Mouse (Mus musculus) left cerebral cortex, adult 11 months (tissue): Measurements from ENCODE around the gene Ccl27b.
"Not testable (repeated sequence)": the region's sequence is repeated elsewhere in the genome, so short reads cannot be mapped to it uniquely, and the experiment has no call there.

Source experiments
- DNase-seq: peaks from one replicate; pipeline ENCODE4 v3.0.0; 2022; ENCODE audit warnings: low spot score

Ccl27b gene

DNA sequence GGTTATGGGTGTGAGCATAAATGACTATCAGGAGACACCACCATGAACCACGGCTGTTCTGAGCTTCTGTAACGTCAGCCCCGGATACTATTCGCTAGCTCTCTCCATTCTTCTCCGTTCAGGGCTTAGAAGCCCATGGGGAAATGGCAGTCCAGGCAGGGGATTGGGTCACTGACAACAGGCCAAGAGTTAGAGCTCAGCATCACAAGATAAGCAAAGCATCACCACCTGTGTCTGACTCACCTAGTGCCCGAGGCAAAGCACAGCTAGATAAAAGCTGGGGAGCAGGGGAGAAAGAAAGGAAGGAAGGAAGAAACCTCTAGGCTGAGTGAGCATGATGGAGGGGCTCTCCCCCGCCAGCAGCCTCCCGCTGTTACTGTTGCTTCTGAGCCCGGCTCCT, at the start of gene Ccl27b:
Ccl27b (plus strand) TSS at position 301 of the 400 bp plus-strand sequence.
- not testable (repeated sequence) for DNase-seq

DNA sequence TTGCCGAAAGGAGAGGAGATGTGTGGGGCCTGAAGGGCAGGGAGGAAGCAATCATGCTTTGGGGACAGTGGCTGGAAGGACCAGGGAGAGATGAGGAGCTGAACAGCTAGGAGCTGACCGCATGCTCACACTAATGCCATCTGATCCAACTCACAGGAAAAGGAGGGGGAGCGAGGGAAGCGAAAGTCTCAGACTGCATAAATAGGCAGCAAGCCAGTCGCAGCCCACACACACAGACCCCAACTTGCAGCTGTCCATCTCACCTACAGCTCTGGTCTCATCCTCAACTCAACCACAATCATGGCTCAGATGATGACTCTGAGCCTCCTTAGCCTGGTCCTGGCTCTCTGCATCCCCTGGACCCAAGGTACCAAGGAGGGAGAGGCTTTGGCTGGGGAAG, 43.2 kb upstream of the Ccl27b start, which contains the start of gene Gm10591:
Gm10591 (plus strand) TSS at position 301 of the 400 bp plus-strand sequence.
- DNase-seq, result not testable (repeated sequence)

DNA sequence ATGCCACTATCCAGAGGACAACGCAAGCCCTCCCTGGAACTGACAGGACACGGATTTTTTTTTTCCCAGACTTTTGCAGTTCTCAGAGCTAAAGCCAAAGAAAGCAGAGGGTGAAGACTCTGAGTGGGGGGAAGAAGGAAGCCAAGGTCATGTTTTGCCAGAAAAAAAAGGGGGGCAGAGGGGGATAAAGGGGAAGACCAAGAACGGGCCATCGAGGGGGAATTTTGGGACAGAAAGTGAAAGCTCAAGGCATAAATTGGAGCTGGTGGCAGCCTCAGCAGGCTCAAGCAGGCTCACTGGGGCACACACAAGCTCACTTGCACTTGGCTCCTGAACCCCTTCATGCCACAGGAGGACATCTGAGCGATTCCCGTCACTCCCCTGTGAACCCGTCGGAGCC, 25.6 kb upstream of the Ccl27b start, which contains the start of gene Gm2564:
Gm2564 (plus strand) TSS at position 301 of the 400 bp plus-strand sequence.
- not testable (repeated sequence) for DNase-seq

DNA sequence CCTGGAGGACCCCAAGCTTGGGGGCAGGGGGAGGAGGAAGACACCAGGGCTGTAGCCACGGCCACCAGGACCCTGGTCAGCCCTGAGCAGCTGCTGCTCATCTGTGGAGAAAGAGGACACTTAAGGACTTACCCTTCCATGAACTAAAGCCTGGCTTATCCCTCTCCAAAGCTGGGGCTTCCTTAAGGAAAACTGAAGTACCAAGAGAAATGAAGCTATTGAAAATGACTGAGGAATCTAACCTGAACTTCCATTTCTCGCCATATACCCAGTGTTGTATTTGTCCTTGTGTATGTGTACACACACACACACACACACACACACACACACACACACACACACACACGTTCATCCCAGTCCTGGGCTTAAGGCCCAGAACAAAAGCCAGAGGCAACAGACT, 6.7 kb downstream of the Ccl27b start, which contains the start of gene Il11ra2:
Il11ra2 (minus strand) TSS at position 101 of the 400 bp plus-strand sequence.
- DNase-seq, result not testable (repeated sequence)

DNA sequence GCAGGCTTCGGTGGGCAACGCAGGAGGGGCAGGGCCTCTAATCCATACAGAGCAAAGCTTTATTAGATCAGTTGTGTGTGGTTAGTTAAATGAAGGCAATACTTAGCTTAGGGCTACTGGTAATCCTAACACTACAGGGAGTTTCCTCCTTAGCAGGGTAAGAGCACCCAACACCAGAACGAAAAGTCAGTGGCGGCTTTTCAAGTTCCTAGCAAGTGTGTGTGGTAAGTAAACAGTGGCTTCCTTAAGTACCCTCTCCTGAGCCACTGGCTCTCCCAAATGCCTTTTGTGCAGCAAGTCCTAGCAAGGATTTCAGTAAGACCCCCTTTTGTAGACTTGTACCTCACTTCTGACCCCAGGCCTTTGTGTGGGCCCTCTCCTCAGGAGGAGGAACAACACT, 20.4 kb downstream of the Ccl27b start:
- not testable (repeated sequence) for DNase-seq

DNA sequence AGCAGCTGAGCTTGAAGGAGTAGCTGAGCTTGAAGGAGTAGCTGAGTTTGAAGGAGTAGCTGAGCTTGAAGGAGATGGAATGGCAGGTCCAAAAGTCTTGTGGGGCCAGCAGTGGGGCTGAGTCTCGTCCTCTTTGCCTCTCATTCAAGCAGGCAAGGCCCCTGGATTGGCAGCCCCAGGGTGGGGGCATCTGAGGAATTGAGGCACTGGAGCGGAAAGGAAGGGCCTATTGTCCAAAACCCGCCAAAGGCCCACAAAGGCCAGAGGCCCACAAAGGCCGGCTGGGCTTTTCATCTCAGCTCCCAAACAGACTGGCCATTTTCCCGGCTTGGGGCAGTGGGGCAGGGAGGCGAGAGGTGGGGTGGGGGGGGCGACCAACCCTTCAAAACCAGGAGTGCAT, 24.3 kb downstream of the Ccl27b start:
- not testable (repeated sequence) for DNase-seq

DNA sequence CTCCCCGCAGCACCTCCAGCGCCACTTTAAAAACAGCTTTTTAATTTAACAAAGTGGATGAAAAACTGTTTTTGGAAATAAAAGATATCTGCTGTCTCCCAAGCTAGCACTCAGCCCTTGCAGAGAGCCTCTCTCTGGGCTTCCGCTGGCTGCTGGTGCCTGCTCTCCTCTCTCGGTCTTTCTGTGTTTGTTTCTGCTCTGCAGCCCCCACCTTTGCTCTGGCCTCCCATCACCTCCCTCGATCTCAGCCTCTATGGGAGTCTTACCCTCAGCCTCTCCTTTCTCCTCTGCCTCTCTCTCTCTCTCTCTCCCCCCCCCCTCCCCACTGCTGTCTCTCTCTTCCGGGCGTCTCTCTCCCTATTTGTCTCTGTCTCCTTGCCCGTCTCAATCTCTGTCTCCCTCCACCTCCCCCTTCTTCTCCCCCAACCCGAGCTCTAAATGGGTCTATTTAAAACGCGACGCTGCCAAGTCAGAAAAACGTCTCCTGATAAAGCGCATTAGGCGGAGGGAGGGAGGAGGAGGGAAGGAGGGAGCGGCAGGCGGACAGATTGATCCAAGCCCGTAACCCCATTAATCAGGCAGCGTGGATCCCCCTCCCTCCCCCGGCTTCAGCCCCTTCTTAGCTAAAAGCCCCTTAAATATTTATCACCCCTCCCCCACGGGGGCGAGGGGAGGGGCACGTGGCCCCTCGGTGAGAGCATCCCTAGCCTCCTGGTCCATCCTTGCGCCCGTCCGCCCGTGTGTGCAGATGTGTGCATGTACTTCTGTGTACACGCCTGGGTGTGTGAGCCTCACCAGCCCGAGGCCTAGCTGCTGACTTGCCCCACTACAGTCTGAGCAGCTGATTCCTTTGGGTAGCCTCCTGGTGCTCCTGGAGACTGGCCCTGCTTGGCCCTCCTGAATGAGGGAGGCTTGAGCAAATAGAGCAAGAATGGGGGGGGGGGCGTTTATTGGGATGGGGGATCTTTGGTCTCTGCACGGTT, 25.6 kb downstream of the Ccl27b start:
- not testable (repeated sequence) for DNase-seq

DNA sequence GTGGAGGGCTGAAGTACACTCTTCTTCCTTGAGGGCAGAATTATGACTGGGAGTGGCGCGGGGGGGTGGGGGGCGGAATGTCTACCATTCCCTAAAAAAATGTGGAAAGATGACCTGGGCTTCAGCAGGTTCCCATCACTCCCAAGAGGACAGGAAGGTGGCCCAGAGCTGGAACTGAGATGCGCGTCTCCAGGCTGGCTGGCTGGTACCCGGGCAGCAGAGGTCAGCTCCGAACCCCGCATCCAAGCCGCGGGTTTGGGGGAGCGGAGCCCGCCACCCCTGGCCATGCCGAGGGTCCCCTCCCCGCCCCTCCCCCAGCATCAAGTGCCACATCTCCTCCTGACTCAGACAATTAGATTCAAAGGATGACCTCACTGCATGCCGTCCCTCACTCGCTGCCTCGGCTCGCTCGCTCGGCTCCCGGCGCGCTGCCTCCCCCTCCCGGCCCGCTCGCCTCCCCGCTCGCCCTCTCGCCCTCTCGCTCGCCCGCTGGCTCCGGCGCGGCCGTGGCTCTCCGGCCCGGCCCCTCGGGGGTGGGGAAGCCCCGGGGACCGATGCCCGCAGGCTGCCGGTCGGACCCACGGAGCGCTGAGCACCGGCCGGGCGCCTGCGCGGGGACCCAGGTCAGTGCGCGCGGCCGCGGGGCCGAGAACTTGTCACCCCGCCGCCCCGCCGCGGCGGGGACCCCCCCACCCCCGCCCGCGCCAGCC, 26.6 kb downstream of the Ccl27b start:
- DNase-seq, result not testable (repeated sequence)

DNA sequence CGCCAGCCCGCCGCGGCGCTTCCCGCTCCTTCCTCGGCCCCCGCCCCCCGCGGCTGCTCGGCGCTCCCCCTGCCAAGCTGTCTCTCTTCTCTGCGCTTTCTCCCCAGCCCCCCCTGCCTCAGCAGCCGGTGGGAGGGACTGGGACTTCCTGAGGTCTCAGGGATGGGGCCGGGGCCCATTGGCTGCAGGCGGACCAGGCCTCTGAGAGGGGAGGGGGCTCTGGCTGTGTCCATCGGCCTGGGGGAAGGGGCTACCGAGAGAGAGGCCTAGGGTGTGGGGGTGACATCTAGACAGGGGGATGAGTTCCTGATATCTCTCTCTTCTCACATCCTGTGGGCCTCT, 27.1 kb downstream of the Ccl27b start:
- not testable (repeated sequence) for DNase-seq
